15 mouse cellular contexts compared by ENCODE assay signal in the genomic region with DNA sequence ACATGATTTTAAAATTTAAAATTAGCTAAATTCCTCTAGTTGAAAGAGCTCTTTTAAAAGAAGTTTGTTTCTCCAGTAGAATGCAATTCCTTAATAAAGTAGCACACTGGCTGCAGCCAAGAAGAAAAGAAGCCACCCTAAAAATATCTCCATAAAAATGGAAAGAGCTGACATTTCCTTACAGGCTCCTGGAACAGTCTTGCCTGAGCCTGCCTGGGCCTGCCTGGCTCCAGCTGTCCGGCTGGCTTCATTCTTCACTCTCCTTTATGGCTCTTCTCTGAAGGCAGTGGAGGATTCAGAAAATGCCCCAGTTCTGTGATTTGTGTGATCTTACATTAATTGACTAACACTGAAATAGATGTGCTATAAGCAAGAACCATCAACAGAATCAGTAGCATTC.
DNase-seq lines count a peak whose midpoint lies in the region; ATAC-seq lines count a peak whose summit lies in the region.
"Had no signal": no experiment of that assay in that cellular context is flagged by ENCODE, and none has a peak within 500 bp of the region (broad histone marks: within the 10 kb centered on the region; RNA-seq: fewer than 3 reads in every experiment).

No protein-coding gene starts in this region.

- ATAC-seq in cerebellum, adult (ENCODE audit: insufficient number of reproducible peaks, low FRiP score, low TSS enrichment): peak; percentile 82; the same call in 1 of the 2 replicates
- ATAC-seq: activated CD4-positive, CD25-positive, alpha-beta regulatory T cell, adult 4 months; hindbrain, embryonic 16.5 days had no signal

- no peak for DNase-seq in cerebellum, adult 11 months
- peak; percentile 3 for DNase-seq in urinary bladder, postnatal 14 days (ENCODE audit: low spot score)
- DNase-seq in urinary bladder, postnatal 10 days (ENCODE audit: low spot score): no peak
- peak; percentile 54 to 87 for DNase-seq in left cerebral cortex, postnatal 25 days (ENCODE audit: low spot score in 2 of 2)
- DNase-seq in kidney, adult 9 months: no peak
- DNase-seq in heart, postnatal 4 days: no peak
- no peak for DNase-seq in kidney, postnatal 36 days
- DNase-seq: heart, adult 18-20 months; kidney, adult 8-10 months; liver; lung, adult 2 months; retina, postnatal 1 day had no signal

- intact Hi-C loops in left cerebral cortex, postnatal 25 days (cut with DNase I): loop anchor here (1.0 to 5.0 kb wide), 4 partner anchors 40 to 433 kb away; partner anchors contain the start of gene Nrg3

Comparison
In these comparisons a context has a peak if more than half of its experiments do, and no peak if none do; other contexts are left out.
1. DNase-seq: peak in urinary bladder, postnatal 14 days (single experiment) and left cerebral cortex, postnatal 25 days (2 of 2); none in cerebellum, adult 11 months (single experiment), urinary bladder, postnatal 10 days (single experiment), kidney, adult 9 months (single experiment), heart, postnatal 4 days (single experiment) and kidney, postnatal 36 days (0 of 2).